In genomic region chr2:93014093-93014937, GRCm38 (mm10) we compare ENCODE assay signal across 8 mouse cellular contexts. TPM values are rescaled to one million over a fixed set of nuclear protein-coding genes. Genes with fewer than 3 reads are reported as not detected.
A peak's percentile ranks its signal among the peaks of the same experiment; 100 is the strongest.
DNase-seq lines count a peak whose midpoint lies in the region; ATAC-seq lines count a peak whose summit lies in the region.

No protein-coding gene starts in this region.

- ATAC-seq in stomach, embryonic 16.5 days (ENCODE audit: insufficient read depth, low FRiP score) = peak; percentile 93

- peak; percentile 55 to 61 for DNase-seq in urinary bladder, adult 18-20 months (ENCODE audit: low spot score in 2 of 2)
- no peak for DNase-seq in urinary bladder, postnatal 10 days (ENCODE audit: low spot score)
- peak; percentile 67 for DNase-seq in embryo, embryonic 11 days
- peak; percentile 40 to 52 for DNase-seq in heart, postnatal 14 days
- peak; percentile 73 for DNase-seq in limb, embryonic 10.5 days (ENCODE audit: low spot score)
- peak; percentile 37 for DNase-seq in mesoderm, embryonic 11.5 days (ENCODE audit: low read depth, low spot score)
- no peak for DNase-seq in layer of hippocampus, postnatal 36 days

- H3K27me3 ChIP-seq in limb, embryonic 10.5 days (ENCODE audit: low read depth, poor library complexity, severe bottlenecking) = peaks cover 10% of the 10 kb centered on the region; the same call in 1 of the 2 replicates
- no peaks in the 10 kb centered on the region for H3K27me3 ChIP-seq in stomach, embryonic 16.5 days (ENCODE audit: control insufficient read depth, insufficient read depth, low read length)

- peak overlapping the region; percentile 86 for H3K9ac ChIP-seq in stomach, embryonic 16.5 days (ENCODE audit: low read length)

- H3K4me1 ChIP-seq in limb, embryonic 10.5 days = peaks cover 28% of the 10 kb centered on the region
- peaks cover 24% of the 10 kb centered on the region for H3K4me1 ChIP-seq in stomach, embryonic 16.5 days (ENCODE audit: control insufficient read depth, insufficient read depth, low read length)

- intact Hi-C loops in heart, postnatal 14 days (cut with DNase I) = no loop called here

- peak overlapping the region; percentile 76 for H3K4me3 ChIP-seq in limb, embryonic 10.5 days
- peak overlapping the region; percentile 62 for H3K4me3 ChIP-seq in stomach, embryonic 16.5 days (replicated peaks; ENCODE audit: low read length)

- H3K27ac ChIP-seq in limb, embryonic 10.5 days = peak overlapping the region; percentile 91
- peak overlapping the region; percentile 92 for H3K27ac ChIP-seq in stomach, embryonic 16.5 days (ENCODE audit: low read length)

- no peaks in the 10 kb centered on the region for H3K9me3 ChIP-seq in limb, embryonic 10.5 days (replicated peaks)
- H3K9me3 ChIP-seq in stomach, embryonic 16.5 days (replicated peaks; ENCODE audit: control insufficient read depth, low read length) = no peaks in the 10 kb centered on the region

- 5% methylated on average over 39 of the region's 50 CpGs for WGBS in limb, embryonic 10.5 days
- WGBS in stomach, embryonic 16.5 days = 3% methylated on average over 34 of the region's 50 CpGs

- peaks cover 30% of the 10 kb centered on the region for H3K36me3 ChIP-seq in limb, embryonic 10.5 days
- H3K36me3 ChIP-seq in stomach, embryonic 16.5 days (ENCODE audit: control insufficient read depth, insufficient read depth, low read length) = peaks cover 16% of the 10 kb centered on the region; the same call in 1 of the 2 replicates

- peak overlapping the region; percentile 89 for H3K4me2 ChIP-seq in stomach, embryonic 16.5 days (ENCODE audit: low read depth, low read length)

RNA-seq across cellular contexts. Expression of gene Prdm11, which starts 31.7 kb away (rescaled TPM):
- total RNA-seq in heart, postnatal 14 days (2021) = 10 to 100 TPM; 19.4 to 20.5 TPM
- polyA plus RNA-seq in limb, embryonic 10.5 days (2016; fragmentation: Nextera tagmentation; extraction: Ambion mirVana) = 2.8 and 3.4 TPM in 2 replicates
- polyA plus RNA-seq in stomach, embryonic 16.5 days (2015; fragmentation: Nextera tagmentation; extraction: Ambion mirVana) = 9.3 and 9.9 TPM in 2 replicates
- total RNA-seq in layer of hippocampus, postnatal 36 days (2021) = 10 to 100 TPM; 25.7 to 30.1 TPM

Comparison
In these comparisons a context has a peak if more than half of its experiments do, and no peak if none do; other contexts are left out.
1. DNase-seq: peak in urinary bladder, adult 18-20 months (2 of 2), embryo, embryonic 11 days (single experiment), heart, postnatal 14 days (2 of 2), limb, embryonic 10.5 days (single experiment) and mesoderm, embryonic 11.5 days (single experiment); none in urinary bladder, postnatal 10 days (single experiment) and layer of hippocampus, postnatal 36 days (0 of 2).